Mouse (Mus musculus) layer of hippocampus, postnatal 36 days (tissue): ENCODE measurements around the gene Timmdc1. TPM values are rescaled to one million over a fixed set of nuclear protein-coding genes. Genes with fewer than 3 reads are reported as not detected.

ENCODE experiments used
- DNase-seq, 2 experiments: peaks; one replicate each; pipeline ENCODE4 v3.0.0; 2022
- total RNA-seq, 2 experiments: library from RNA; stranded (reverse); gene quantifications; 2 replicates each; pipeline ENCODE4 v1.2.3; 2021

The Timmdc1 gene
- total RNA-seq, 2 experiments from 2014 or later: 30.8 to 35.8 TPM

GRCm38 (mm10) chr16:38462161-38462560, 60.3 kb downstream of the Timmdc1 start:
- no peak for DNase-seq

GRCm38 (mm10) chr16:38461749-38462148, 60.7 kb downstream of the Timmdc1 start:
- no peak for DNase-seq

GRCm38 (mm10) chr16:38459990-38460389, 62.5 kb downstream of the Timmdc1 start:
- DNase-seq: no peak

- DNase-seq: no peak
Observed at GRCm38 (mm10) chr16:38458600-38459280, 63.7 kb downstream of the Timmdc1 start.

- no peak for DNase-seq
Observed at GRCm38 (mm10) chr16:38456812-38457567, 65.5 kb downstream of the Timmdc1 start.

GRCm38 (mm10) chr16:38455511-38456418, 66.7 kb downstream of the Timmdc1 start, which contains the start of gene Cd80:
Cd80 (plus strand) TSS chr16:38455561.
- DNase-seq: no peak

GRCm38 (mm10) chr16:38454533-38455254, 67.8 kb downstream of the Timmdc1 start:
- DNase-seq: no peak

GRCm38 (mm10) chr16:38453952-38454351, 68.5 kb downstream of the Timmdc1 start:
- no peak for DNase-seq

- DNase-seq: no peak
Observed at GRCm38 (mm10) chr16:38453203-38453553, 69.3 kb downstream of the Timmdc1 start.

GRCm38 (mm10) chr16:38452442-38453202, 69.8 kb downstream of the Timmdc1 start, which contains the start of gene Adprh:
Adprh (minus strand) TSS chr16:38452703.
- peak; percentile 91 to 92 for DNase-seq

GRCm38 (mm10) chr16:38451421-38452205, 70.8 kb downstream of the Timmdc1 start:
- no peak for DNase-seq

- DNase-seq: no peak
Observed at GRCm38 (mm10) chr16:38450707-38451106, 71.8 kb downstream of the Timmdc1 start.

- DNase-seq: no peak
Observed at GRCm38 (mm10) chr16:38448458-38448857, 74.0 kb downstream of the Timmdc1 start.

Other genes starting within 250 kb of the Timmdc1 start
- gene Nr1i2, start 227.8 kb downstream of the Timmdc1 start, total RNA-seq: not detected
- 1 to 10 TPM in 1 of 2 experiments, under 1 TPM in 1; 0.95 to 1.4 TPM for gene Maats1, start 180.5 kb downstream of the Timmdc1 start, total RNA-seq
- 100 to 1,000 TPM; 120 to 146 TPM for gene Cox17, start 175.7 kb downstream of the Timmdc1 start, total RNA-seq
- gene Gm21987, start 175.6 kb downstream of the Timmdc1 start, total RNA-seq: not detected
- gene Popdc2, start 160.5 kb downstream of the Timmdc1 start, total RNA-seq: under 1 TPM; 0.50 to 0.63 TPM
- under 1 TPM; 0.63 to 0.92 TPM for gene Pla1a, start 89.5 kb downstream of the Timmdc1 start, total RNA-seq
- 10 to 100 TPM; 53.0 to 57.7 TPM for gene Adprh, start 70.0 kb downstream of the Timmdc1 start, total RNA-seq
- gene Cd80, start 67.1 kb downstream of the Timmdc1 start, total RNA-seq: under 1 TPM; 0.35 to 0.71 TPM
- gene Poglut1, start 27.6 kb upstream of the Timmdc1 start, total RNA-seq: 10 to 100 TPM; 49.9 to 52.5 TPM
- 10 to 100 TPM; 26.5 to 30.7 TPM for gene Tmem39a, start 36.0 kb upstream of the Timmdc1 start, total RNA-seq
- gene Arhgap31, start 190.6 kb upstream of the Timmdc1 start, total RNA-seq: 10 to 100 TPM; 16.7 to 20.1 TPM
- gene B4galt4, start 219.6 kb upstream of the Timmdc1 start, total RNA-seq: 10 to 100 TPM; 29.8 to 38.8 TPM